Mouse (Mus musculus) activated CD4-positive, CD25-positive, alpha-beta regulatory T cell, adult 4 months (primary cell): ENCODE measurements at regions not wholly inside any gene's neighbourhood (a gene's known extent, or its start where the extent isn't known, plus 50 kb on each side); places are given as distances from the start of the nearest gene placed in this dataset.

Source experiments
- ATAC-seq: one replicate; pipeline ENCODE4 v1.8.0; 2017

GRCm38 (mm10) chr9:85520941-85521340, 193.8 kb upstream of the Tent5a start:
- ATAC-seq, result no peak

DNA sequence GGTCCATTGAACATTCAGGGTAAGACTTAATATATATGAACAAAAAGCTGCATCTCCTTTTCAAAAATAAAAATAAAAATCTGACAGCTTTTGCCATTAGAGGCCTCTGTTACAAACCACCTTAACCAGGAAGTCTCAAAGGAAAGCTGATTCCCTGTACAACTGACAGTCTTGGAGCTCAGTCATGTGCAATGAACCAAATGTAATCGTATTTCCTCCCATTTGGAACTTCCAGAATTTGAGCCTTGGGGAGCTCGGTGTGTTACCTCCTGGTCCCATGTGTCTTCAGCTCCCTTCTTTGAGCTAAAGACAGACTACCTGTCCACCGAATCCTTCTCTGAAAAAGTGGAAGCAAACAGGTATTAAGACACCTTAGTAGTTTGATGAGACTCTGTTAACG, 171.9 kb upstream of the Tent5a start:
- ATAC-seq, result no peak

- no peak for ATAC-seq
These were observed 170.2 kb upstream of the Tent5a start for GRCm38 (mm10) chr9:85497348-85497747.

GRCm38 (mm10) chr9:85496506-85497239, 169.5 kb upstream of the Tent5a start:
- ATAC-seq, result no peak

DNA sequence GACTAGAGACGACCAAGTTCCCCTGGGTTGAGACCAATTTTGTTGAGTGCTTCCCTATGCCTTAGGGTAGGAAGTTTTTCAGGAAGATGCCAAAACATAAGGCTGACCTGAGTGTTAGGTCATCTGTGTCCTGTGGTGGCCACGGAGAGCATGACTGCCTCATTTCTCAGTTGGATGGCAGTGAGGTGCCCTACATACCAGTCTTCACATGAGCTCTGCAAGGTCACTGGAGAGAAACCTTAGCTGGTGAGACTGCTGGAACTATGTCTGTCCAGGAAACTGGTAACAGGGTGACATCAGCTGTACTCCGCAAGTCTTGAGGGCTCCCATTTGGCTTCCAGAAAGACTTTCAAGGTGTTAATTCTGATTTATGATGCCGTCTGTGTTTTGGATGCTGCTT, 167.9 kb upstream of the Tent5a start:
- no peak for ATAC-seq

DNA sequence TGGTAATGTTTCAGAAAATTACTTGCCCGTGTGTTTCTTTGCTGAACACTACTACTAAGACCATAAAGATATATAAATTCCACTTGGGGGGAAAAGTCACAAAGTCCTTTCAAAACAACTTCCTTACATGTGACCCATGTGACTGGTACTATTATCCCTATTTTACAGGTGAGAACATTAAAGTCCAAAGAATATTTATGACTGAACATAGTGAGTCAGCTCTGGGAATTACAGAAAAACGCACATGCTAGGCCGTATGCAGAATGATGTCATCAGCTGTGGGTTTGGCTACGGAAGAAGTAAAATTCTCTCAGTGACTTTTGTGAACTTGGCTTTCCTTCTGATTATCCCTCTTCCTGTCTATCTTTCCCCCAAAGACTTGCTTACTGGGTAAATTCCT, 166.6 kb upstream of the Tent5a start:
- ATAC-seq, result no peak

DNA sequence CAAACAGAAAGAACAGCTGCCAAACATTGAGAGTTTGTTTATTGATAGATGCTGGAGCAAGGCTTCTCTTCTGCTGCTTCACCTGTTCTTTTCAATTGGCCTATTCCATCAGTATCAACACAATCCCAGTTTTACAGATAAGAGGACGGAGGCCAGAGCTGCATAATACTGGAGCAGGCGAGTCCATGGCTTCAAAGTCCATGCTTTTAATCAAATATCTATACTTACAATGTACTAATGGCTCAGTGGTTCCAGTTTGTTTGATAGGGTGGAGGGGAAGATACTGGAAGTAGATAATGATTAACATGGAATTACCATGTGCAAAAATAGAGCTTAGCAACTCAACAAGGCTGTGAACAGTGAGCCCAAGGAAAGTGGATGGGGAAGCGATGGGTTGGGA, 163.2 kb upstream of the Tent5a start:
- no peak for ATAC-seq

GRCm38 (mm10) chr9:85487915-85488314, 160.8 kb upstream of the Tent5a start:
- no peak for ATAC-seq

DNA sequence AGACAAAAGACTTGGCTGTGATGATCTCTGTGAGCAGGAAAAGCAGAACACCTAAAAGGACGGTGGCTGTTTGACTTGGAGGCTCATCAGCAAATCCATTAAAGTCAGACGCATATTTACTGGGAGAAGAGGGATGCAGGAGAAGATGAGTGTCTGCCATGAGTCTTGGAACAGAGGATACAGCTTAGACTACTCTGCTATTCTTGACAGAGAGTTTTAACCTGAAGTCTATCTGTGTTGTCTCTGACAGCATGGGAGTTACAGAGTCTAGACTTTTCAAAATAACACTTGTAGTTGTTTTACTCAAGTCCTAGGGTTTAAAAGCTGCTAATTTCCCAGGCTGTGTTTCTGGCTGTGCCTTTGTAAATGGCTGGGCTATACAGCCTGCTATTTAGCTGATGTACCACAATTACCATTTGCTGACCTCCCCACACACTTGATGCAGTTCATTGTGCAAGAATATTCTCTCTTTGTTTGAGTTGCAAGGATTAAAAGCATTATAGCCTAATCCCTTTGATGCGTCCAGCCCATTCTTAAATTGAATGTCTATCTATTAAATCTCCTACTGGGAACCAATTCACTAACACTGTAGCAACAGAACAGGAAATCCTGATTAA, 160.0 kb upstream of the Tent5a start:
- ATAC-seq, result no peak

DNA sequence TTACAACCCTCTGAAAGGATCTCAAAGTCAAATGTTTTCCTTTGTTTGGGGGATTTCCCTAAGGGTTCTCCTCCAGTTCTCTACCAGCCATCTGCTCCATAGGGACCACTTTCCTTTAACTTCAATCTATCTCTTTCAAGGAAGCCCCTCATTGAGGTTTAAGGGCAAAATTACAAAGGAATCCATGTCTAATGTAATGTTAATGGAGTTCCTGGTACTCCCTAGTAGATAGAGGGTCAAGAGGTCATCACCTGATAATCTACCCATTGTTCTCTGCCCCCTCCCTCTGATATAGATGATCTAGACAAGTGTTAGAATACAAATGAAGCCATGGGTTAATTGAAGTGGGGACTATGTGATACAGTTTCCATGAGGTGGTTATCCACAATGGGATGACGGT, 158.6 kb upstream of the Tent5a start:
- no peak for ATAC-seq

DNA sequence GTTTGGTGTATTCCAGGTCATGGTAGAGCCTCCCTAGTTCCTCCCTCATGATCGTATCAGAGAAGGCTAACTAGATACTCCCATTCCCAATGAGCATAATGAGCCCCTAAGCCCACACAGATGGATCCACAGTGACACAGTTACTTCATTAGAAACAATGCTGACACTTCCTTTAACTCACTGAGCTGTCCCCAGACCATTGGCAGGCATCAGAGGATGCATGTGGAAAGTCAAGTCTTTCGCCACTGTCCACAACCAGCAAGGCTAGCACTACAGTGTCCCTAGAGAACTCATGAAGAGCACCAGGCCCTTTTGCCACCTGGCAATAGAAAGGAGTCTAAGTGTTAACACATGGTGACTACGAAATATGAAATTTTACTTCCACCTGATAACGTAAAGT, 156.1 kb upstream of the Tent5a start:
- no peak for ATAC-seq

GRCm38 (mm10) chr9:85480566-85480965, 153.4 kb upstream of the Tent5a start:
- ATAC-seq, result no peak

GRCm38 (mm10) chr9:85475214-85475613, 148.1 kb upstream of the Tent5a start:
- no peak for ATAC-seq

DNA sequence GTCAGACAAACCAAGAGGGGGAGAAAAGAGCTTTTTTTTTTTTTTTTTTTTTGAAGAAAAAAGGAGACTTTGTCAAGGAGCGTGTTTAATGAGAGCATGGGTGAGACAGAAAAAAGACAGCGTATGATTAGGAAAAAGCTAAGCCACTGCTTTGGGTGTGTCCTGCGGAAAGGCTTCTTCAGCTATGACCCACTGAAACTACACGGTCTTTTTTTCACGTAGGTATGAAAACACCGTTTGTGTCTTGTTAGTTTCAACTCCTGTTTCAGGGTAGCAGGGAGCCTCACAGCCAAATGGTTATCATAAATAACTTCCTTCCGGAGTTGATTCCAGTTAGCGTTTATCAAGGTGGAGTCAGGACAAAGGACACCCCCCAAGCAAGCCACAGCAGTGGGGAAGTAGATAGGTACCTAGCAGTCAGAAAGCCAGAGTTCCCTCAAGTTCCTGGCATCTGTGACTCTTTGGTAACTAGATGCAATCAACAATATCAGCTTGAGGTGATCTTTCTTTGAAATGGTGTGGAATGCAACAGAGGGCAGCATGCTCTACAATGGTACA, 143.2 kb upstream of the Tent5a start:
- no peak for ATAC-seq

GRCm38 (mm10) chr9:85469288-85469687, 142.1 kb upstream of the Tent5a start:
- no peak for ATAC-seq

DNA sequence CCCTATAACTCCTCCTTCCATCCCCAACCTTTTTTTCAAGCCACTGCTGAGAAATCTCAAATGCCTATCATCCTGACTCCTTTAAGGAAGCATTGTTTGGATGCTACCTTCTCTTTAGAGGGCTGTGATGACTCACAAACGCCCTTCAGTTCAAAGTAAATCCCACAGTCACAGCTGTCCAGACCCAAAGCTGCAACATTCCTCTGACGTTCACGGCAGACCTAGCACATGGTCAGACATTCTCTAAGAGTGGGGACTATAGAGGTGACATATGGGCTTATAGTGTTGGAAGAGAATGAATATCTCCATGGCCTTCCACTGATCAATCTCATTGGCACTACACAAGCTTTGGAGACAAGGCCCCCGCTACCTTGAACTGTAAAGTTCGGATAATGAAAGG, 139.5 kb upstream of the Tent5a start:
- ATAC-seq, result no peak

- ATAC-seq, result no peak
These were observed 132.1 kb upstream of the Tent5a start for GRCm38 (mm10) chr9:85459062-85459805.

DNA sequence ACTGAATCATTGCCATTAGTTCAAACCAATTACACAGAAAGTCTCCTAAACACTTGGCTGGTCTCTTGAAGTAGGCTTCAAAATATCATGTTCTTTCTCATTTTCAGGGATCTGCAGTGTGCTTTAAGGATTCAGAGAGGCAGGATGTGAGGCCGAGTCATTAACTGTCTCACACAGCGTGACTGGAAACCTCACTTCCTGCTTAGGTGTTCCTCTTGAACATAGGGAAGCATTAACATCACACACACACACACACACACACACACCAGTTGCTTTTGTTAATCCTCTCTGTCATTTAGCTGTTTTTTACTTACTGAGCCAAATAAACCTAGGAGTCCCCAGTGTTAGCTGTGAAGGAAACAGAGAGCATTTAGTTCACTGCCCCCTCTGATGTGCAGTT, 131.2 kb upstream of the Tent5a start:
- no peak for ATAC-seq

DNA sequence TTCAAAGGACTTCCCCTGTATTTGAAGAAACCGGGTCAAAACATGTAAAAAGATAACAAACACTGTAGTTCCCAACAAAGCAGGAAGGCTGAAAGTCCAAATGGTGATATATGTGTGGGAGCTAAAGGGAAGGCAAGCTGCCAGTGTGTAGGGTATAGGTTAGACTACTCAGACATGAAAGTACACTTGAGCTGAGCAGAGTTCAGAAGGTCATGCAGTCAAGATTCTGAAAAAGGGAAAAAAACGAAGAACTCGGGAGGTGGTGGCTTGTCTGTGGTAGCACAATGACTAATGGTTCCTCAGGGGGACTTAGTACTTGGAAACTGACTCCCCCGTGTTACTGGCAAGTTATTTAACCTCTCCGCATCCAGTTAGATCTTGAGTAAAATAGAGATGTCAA, 130.3 kb upstream of the Tent5a start:
- ATAC-seq, result no peak

GRCm38 (mm10) chr9:85455382-85455781, 128.2 kb upstream of the Tent5a start:
- ATAC-seq, result no peak

DNA sequence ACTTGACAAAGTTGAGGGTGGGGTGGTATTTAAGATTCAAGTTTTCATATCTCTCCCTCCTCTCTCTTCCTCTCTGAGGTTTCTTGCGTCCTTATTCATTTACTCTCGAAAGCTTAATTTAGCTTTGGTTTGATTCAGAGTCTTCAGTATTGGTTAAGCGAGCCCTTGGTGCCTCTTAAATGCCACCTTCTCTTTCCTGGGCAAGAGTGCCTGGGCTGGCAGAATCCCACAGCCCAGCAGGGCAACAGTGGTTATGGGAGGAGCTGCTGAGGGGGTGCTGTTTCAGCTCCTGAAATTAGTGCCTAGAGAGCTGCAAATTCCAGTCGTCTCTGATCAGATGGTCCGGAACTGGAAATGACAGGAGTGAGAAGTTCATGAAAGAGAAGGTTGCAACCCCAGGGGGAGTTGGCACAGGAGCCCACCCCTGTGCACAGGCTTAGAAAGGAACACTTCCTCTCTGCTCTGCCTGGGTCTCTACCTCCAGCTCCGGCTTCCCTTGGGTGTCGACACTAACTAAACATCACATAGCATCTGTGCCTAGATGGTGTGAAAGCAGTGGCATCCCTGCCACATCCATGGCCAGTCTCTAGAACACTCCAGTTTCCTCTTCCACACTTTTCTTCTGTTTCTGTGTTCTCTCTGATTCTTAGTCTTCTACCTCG, 125.2 kb upstream of the Tent5a start:
- ATAC-seq, result no peak

- no peak for ATAC-seq
These were observed 124.2 kb upstream of the Tent5a start for GRCm38 (mm10) chr9:85451349-85451748.

GRCm38 (mm10) chr9:85450877-85451276, 123.7 kb upstream of the Tent5a start:
- no peak for ATAC-seq
